Mouse (Mus musculus): ENCODE results near the gene Tns1. TPM values are rescaled to one million over a fixed set of nuclear protein-coding genes. Genes with fewer than 3 reads are reported as not detected.
A peak's percentile ranks its signal among the peaks of the same experiment; 100 is the strongest.

Tns1 gene
- total RNA-seq, 2 experiments from 2014 or later: 41.3 to 43.3 TPM

DNA sequence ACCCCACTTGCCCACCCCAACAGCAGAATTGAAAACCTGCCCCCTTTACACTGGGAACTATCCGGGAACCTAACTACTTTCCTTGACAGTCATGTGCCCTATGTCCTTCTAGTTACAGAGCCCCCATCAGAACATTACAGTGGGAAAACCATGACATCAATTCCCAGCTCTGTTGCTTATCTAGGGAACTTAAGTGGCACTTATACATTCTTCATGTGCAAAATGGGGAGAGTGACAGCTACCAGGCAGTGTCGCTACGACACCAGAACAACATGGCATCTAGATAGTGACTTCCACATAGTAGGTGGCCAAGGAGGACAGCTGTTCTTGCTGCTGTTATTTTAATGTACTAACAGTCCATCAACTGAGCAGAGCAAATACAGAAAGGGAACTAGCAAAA is 204.3 kb downstream of the Tns1 start:
- TF ChIP-seq CTCF (conservative IDR thresholded peaks at IDR 0.05): no peak
- Histone ChIP-seq H3K4me3 (no peak overlapping the region), H3K27ac (no peak overlapping the region)
- DNase-seq (ENCODE audit: low spot score in 2 of 2): no peak

DNA sequence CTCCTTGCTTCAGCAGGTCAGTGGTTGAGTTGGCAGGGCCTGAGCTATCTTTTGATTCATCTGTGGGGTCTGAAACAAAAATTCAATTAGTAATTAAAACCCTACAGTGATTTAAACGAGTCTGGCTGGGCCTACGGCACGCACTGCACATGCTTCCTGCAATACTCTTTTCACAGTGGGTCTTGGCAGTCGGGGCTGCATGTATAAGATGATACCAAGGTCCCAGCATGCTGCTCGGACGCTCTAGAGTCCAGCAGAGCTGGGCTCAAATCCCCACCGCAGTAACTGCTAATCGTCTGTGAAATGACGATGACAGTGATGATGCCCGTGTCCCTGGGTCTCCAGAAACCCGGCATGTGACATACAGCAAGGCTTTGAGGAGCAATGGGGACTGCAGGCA is 206.2 kb downstream of the Tns1 start:
- TF ChIP-seq CTCF (conservative IDR thresholded peaks at IDR 0.05): no peak
- Histone ChIP-seq H3K4me3 (no peak overlapping the region), H3K27ac (no peak overlapping the region)
- DNase-seq (ENCODE audit: low spot score in 2 of 2): no peak

DNA sequence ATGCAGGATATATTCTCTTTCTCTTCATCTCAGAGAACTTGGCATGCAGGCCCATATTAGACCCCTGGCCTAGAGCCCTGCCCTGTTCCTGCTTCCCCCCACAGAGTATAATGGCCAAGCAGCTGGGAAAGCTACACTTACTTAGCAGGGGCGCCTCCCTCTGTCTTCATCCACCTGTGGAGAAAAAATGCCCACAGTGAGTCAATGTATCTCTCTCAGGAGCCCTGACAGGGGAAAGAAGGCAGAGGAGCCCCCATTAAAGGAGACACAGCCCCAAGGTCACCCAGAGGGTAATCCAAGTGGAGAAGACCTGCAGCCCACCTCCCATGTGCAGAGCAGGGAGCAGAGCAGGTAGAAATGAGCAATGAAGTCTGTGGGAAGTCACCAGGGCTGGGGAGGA is 208.0 kb downstream of the Tns1 start:
- Histone ChIP-seq H3K27ac (no peak overlapping the region), H3K4me3 (no peak overlapping the region)
- DNase-seq (ENCODE audit: low spot score in 2 of 2): no peak
- TF ChIP-seq CTCF (conservative IDR thresholded peaks at IDR 0.05): no peak

DNA sequence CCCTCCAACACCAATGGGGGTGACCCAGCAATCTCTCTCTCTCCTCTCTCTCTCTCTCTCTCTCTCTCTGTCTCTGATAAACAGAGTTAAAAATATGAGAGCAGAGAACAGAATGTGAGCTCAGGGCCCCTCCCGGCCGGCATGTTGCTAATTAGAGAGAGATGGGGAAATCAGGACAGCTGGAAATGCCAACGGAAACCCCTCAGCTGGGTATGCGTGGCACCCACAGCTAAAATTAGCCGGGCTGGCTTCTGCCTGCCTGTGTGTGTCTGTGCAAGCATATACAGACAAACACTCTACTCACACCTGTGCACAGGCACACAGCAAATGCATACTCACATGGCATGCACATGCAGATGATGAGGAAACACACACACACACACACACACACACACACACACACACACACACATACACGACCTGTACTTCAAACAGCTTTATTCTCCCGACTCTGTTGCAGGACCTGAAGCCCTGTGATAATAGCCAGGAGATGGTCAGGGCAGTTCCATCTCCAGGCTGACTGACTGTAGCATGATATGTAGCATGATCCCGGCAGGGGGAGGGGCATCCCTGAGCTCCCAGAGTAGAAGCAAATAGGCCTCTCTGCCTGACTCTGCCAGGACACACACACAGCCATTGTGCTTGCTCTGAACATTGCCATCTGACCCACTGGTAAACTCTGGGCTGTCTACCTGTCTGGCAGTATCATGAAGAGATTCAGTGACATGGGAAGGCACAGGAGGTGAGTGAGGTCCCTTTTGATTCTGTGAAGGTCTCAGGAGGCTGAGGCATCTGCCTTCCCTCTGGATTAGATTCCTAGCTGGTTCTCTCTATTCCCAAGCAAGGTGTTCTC is 208.8 kb downstream of the Tns1 start:
- H3K27ac ChIP-seq: no peak overlapping the region
- no peak for TF ChIP-seq CTCF (conservative IDR thresholded peaks at IDR 0.05)
- H3K4me3 ChIP-seq: no peak overlapping the region
- peak; percentile 69 to 72 for DNase-seq (ENCODE audit: low spot score in 2 of 2)

DNA sequence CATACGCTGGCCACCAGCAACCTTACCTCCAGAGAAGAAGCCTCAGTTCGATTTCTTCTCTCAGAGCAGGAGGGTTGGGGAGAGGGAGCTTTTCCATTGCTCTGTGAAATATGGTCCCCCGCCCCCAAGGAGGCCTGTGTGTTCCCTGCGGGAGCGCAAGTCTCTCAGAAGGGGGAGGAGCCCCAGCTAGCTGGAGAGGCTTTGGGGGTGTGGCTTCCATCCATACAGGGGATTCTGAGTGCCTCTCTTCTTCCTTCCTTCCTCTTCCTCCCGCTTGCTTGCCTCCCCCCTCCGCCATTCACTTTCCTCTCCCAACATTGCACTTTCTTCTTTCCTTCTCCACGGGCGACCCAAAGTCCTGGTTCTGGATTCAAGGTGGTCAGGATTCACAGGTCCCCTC is 210.2 kb downstream of the Tns1 start:
- no peak overlapping the region for H3K4me3 ChIP-seq
- no peak for DNase-seq (ENCODE audit: low spot score in 2 of 2)
- H3K27ac ChIP-seq: no peak overlapping the region
- TF ChIP-seq CTCF (conservative IDR thresholded peaks at IDR 0.05): no peak

DNA sequence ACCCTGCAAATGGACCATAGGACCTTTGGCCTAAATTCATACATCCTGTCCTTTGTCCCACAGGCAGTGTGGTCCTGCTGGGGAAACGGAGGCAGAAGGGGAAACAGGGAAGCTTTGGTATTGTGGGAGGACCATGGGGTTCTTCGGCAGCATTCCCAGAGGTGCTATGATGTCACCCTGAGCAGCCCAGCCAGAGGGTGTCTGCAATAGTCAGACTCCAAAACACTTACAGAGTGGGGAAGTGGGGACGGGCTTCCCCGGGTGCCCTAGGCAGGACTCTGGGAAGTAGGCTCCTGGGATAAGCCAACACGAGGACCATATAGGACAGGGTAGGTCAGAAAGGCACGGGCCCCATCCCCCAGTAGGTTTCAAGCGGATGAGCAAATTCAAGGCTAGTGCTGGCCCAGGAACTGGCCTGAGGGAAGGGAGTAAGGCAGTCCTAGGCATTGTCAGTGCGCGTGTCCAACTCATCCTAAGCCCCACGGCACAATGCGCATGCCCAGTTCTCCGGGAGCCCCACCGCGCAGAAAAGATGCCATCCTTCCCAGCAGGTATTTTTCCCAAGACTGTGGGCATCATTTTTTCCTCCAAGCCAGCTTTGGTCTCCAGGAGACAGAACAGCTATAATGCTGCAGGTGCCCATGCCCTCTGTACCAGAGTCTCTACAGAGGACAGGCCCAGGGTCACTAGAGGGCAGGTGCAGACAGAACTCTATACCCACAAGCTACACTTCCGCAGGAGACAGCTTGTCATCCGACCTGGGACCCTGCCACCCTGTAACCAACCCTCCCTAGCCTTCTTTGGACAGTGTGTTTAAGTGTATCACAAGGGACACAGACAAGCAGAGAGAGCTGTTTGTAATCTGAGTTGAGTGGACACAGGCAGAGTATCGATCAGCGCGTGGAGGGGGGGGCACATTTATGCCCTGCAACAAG is 210.9 kb downstream of the Tns1 start:
- TF ChIP-seq CTCF (conservative IDR thresholded peaks at IDR 0.05): no peak
- Histone ChIP-seq H3K27ac (no peak overlapping the region), H3K4me3 (no peak overlapping the region)
- no peak for DNase-seq (ENCODE audit: low spot score in 2 of 2)

DNA sequence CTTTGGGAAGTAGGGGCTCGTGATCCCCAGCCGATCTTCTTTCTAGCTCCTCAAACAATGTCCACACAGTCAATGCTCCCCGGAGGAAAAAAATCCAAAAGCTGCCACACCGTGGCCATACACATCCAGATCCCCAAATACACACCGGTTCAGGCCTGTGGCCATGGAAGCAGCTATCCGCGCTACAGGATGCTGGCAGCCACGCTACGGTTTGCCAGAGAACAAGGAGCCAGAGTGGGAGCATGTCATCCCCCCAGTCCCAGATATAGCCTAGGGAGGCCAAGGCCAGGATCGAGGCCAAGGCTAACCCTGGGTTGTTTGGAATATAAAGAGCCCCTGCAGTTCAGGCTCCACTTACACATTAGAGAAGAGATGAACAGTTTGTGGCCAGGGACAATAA is 211.8 kb downstream of the Tns1 start:
- DNase-seq (ENCODE audit: low spot score in 2 of 2): no peak

DNA sequence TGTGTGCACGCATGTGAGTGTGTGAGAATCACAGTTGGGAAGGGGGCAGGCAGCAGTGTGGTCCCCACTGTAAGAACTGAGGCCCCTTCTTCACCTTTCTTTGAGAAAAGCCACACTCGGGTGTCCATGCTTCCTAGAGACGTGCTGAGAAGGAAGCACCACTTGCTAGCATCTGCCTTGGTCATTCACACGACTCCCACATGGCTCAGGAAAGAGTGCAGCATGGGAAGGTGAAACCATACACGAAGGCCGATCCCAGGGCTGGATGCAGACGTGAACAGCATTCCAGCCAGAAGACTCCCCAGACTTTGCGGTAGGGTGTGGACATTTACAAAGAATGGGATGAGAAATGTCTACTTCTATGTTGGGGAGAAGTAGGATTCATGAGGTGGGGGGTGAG is 212.3 kb downstream of the Tns1 start:
- no peak for DNase-seq (ENCODE audit: low spot score in 2 of 2)
- no peak for TF ChIP-seq CTCF (conservative IDR thresholded peaks at IDR 0.05)
- no peak overlapping the region for H3K27ac ChIP-seq
- H3K4me3 ChIP-seq: no peak overlapping the region

More for the DNA sequence above, 211.8 kb downstream of the Tns1 start:
- H3K4me3 ChIP-seq: no peak overlapping the region
- TF ChIP-seq CTCF (conservative IDR thresholded peaks at IDR 0.05): no peak
- H3K27ac ChIP-seq: no peak overlapping the region

DNA sequence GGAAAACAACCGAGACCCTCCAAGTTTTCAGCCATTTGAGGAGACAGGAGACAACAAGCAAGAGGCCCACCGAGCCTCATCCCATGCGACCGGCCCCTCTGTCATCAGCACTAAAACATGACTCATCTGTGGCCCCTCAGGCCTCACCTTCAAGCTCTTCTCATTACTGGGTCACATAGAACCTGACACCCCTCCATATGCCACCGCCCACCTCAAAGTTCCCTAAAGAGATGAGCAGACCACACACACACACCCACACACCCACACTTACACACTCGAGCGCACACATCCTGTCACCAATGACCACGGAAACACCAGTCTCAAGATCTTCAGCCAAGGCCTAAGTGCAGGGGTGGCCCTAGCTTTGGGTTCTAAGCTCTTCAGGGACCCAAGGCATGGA is 213.5 kb downstream of the Tns1 start:
- no peak for TF ChIP-seq CTCF (conservative IDR thresholded peaks at IDR 0.05)
- DNase-seq (ENCODE audit: low spot score in 2 of 2): no peak

DNA sequence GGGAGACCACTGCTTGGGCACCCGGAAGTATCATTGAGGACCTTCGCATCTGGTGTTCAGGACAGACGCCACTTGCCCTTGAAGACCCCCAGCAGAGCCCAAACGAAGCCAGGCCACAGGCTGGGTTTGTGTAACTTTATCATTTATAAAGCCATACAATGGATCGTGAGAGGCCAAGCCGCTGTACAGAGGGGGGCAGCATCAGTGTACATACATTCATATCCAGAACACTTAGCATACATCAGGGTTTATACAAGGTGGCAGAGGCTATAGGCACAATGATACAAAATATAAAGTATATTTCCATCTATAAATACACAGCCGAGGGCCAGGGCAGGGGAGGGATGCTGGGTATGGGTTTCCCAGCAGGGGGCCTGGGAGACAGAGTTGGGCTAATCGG is 214.1 kb downstream of the Tns1 start:
- no peak for TF ChIP-seq CTCF (conservative IDR thresholded peaks at IDR 0.05)
- Histone ChIP-seq H3K4me3 (no peak overlapping the region), H3K27ac (no peak overlapping the region)
- no peak for DNase-seq (ENCODE audit: low spot score in 2 of 2)

More for the DNA sequence above, 213.5 kb downstream of the Tns1 start:
- Histone ChIP-seq H3K27ac (no peak overlapping the region), H3K4me3 (no peak overlapping the region)

DNA sequence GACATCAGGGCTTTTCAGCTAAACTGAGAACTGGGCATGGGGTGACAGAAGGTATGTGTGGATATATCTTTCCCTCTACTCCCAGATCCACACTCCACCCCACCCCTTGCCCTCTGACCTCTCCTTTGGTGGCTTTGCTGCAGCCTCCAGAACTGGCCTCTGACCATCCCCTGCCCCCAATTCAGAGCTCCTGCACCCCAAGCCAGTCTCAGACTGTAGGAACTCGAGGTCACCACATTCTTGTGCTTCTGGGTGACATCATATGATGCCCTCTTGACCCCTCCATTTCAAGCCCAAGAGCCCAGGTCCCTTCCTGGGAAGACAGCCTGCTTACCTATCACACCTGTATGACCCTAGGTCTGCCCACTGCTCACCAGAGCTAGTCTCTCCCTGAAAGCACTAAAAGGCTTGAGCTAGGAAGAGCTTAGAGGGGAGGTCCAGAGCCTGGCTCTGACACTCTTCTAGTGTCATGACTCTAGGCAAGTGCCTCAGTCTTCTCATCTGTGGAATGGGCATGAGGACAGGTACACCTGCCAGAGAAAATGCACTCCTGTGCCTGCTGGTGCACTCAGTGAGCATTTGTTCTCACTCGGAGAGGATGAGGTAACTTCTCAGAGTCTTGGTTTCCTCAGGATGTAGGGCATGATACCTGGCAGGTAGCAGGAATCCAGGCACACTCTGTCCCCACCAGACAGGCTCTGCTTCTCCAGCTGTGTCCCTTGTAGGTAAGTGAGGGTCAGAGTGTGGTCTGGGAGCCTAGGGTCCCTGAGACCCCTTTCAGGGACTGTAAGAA is 214.9 kb downstream of the Tns1 start:
- DNase-seq (ENCODE audit: low spot score in 2 of 2): no peak

DNA sequence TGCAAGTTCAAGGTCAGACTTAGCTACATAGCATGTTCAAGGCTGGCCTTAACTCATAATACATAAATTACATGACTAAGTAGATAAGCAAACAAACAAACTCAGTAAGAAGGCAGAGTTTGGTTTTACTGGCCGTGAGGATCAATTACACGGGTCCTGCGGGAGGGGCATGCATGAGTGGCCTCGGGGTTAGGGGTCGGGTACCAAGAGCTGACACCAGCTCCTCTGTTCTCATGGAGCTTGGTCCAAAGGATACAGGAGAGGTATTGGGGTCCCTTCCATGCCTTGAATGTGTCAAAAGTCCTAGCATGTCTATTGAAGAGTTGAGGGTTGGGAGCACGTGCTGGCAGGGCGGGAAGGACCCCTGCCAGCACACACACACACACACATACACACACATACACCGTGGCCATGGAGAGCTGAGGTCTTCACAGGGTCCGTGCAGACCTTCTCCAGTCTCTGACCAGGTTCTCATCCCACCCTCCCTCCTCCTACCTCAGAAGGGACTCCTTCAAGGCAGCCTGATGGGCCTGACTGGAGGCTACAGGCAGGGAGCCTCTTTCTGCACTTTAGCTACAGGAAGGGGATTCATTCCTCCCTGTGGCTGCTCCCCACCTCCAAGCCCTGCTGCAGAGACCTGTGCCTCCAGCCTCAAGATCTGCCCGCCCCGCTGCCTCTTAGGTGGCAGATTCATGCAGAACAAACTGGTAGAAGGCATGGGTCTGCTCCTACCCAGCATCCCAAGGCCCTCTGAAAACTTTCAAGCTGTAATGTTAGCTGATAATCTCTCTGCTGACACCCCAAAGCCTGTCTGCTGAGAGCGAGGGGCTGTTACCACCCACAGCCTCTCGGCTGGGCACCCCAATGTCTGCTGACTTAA is 215.9 kb downstream of the Tns1 start:
- Histone ChIP-seq H3K27ac (no peak overlapping the region), H3K4me3 (no peak overlapping the region)
- TF ChIP-seq CTCF (conservative IDR thresholded peaks at IDR 0.05): no peak
- no peak for DNase-seq (ENCODE audit: low spot score in 2 of 2)

More for the DNA sequence above, 214.9 kb downstream of the Tns1 start:
- no peak overlapping the region for H3K4me3 ChIP-seq
- no peak for TF ChIP-seq CTCF (conservative IDR thresholded peaks at IDR 0.05)
- H3K27ac ChIP-seq: no peak overlapping the region

All from layer of hippocampus, adult 2 months (tissue).